Mouse (Mus musculus) G1E (cell line): ENCODE results near the gene Dcaf5.

Source experiments
- CTCF ChIP-seq: IDR thresholded peaks from 2 replicates; pipeline ENCODE4 v1.5.1; 2012; ENCODE audit warnings: low read depth, low read length, inconsistent platforms, mixed read lengths
- GATA1 ChIP-seq: IDR thresholded peaks from 2 replicates; pipeline ENCODE4 v1.6.1; 2012; ENCODE audit warnings: borderline replicate concordance, low read length, inconsistent platforms, mixed read lengths

- TF ChIP-seq CTCF: no peak
- no peak for TF ChIP-seq GATA1
These were observed 35.5 kb upstream of the Dcaf5 start for GRCm38 (mm10) chr12:80471926-80472325.
